Mouse (Mus musculus) midbrain, embryonic 14.5 days (tissue): ENCODE measurements at regions not wholly inside any gene's neighbourhood (a gene's known extent, or its start where the extent isn't known, plus 50 kb on each side); places are given as distances from the start of the nearest gene placed in this dataset.

Experiments
- ATAC-seq: fragments of 200-750 bp; cut with Nextera tagmentation; 2 replicates; pipeline ENCODE4 v1.8.0; 2017; ENCODE audit warnings: moderate number of reproducible peaks, moderate library complexity; ENCODE audit not compliant: low FRiP score, low TSS enrichment
- DNase-seq: peaks from one replicate; pipeline ENCODE4 v3.0.0-alpha.2; 2015
- H3K27ac ChIP-seq: fragments of 300-500 bp; sonication (generic); replicated peaks from 2 replicates; pipeline ENCODE4 v1.5.1; 2014; ENCODE audit warnings: mild to moderate bottlenecking, low read depth, low read length, moderate library complexity
- H3K27me3 ChIP-seq: fragments of 300-500 bp; sonication (generic); 2 replicates; pipeline ENCODE4 v1.6.1; 2014; ENCODE audit warnings: low read length, control low read depth, mixed read lengths; ENCODE audit not compliant: control insufficient read depth, insufficient read depth
- H3K36me3 ChIP-seq: fragments of 300-500 bp; sonication (generic); 2 replicates; pipeline ENCODE4 v1.6.1; 2014; ENCODE audit warnings: low read length, control low read depth; ENCODE audit not compliant: control insufficient read depth, insufficient read depth
- H3K4me1 ChIP-seq: fragments of 300-500 bp; sonication (generic); 2 replicates; pipeline ENCODE4 v1.6.1; 2014; ENCODE audit warnings: mild to moderate bottlenecking, antibody characterized with exemption, low read length, control low read depth; ENCODE audit not compliant: control insufficient read depth, insufficient read depth
- H3K4me2 ChIP-seq: fragments of 300-500 bp; sonication (generic); 2 replicates; pipeline ENCODE4 v1.6.1; 2014; ENCODE audit warnings: mild to moderate bottlenecking, low read length, moderate library complexity
- H3K4me3 ChIP-seq: fragments of 300-500 bp; sonication (generic); replicated peaks from 2 replicates; pipeline ENCODE4 v1.5.1; 2014; ENCODE audit warnings: low read depth, low read length
- H3K9ac ChIP-seq: fragments of 300-500 bp; sonication (generic); replicated peaks from 2 replicates; pipeline ENCODE4 v1.6.1; 2014; ENCODE audit warnings: mild to moderate bottlenecking, low read length, moderate library complexity
- H3K9me3 ChIP-seq: fragments of 300-500 bp; sonication (generic); 2 replicates; pipeline ENCODE4 v1.6.1; 2016; ENCODE audit warnings: low read length, control low read depth, mixed read lengths; ENCODE audit not compliant: control insufficient read depth
- WGBS: fragments of 180-500 bp; shearing (Covaris S2); extraction: QIAGEN DNeasy Blood & Tissue Kit; methylation state at CpG from one replicate; pipeline ENCODE4 v1.1.7; 2014; 5-methylcytosine and 5-hydroxymethylcytosine counted together

DNA sequence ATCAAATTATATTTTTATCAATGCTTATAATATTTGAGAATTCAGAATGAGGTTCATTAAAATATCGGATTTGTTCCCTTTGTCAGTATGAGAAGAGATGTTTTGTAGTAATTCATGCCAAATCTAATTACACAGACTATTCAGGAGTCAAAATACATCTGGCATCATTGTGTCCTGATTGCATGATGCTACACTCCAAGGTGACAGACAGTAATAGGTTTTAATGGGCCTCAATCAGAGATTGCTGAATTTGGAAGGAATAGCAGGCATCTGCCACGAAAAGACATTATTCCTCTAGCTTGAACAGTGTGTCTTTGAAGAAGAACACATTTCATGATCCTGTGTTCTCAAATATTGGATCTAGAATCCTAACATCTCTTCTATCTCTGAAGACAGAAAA is 1177.2 kb downstream of the Pcdh18 start:
- H3K27me3 ChIP-seq = no peaks in the 10 kb centered on the region
- H3K9me3 ChIP-seq = no peaks in the 10 kb centered on the region
- H3K4me2 ChIP-seq = no peak overlapping the region
- H3K4me1 ChIP-seq = no peaks in the 10 kb centered on the region
- no peaks in the 10 kb centered on the region for H3K36me3 ChIP-seq
- H3K27ac ChIP-seq = no peak overlapping the region
- H3K4me3 ChIP-seq = no peak overlapping the region
- H3K9ac ChIP-seq = no peak overlapping the region
- ATAC-seq = no peak
- WGBS = 64% methylated on average over 2 of the region's 2 CpGs
- DNase-seq = no peak

DNA sequence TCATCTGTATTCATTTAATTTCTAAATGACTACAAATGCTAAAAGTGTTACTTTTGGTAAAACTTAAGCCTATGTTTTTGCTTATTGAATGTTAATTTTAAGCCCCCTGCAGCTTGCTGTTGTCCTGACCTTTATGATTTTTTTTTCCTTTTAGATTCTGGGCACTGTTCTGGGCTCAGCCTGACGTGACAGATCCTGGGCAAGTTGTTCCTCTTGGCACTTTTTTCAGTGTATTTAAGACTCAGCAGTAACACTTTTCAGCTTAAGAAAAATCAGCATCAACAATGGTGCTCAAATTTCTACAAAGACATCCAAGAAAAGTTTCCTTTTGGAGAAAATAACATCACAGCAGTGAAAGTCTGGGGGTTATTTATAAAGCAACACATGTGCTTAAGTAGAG is 1177.9 kb downstream of the Pcdh18 start:
- no peak for DNase-seq
- H3K27ac ChIP-seq = no peak overlapping the region
- WGBS = 57% methylated on average over 1 of the region's 1 CpGs
- H3K9ac ChIP-seq = no peak overlapping the region
- H3K9me3 ChIP-seq = no peaks in the 10 kb centered on the region
- no peaks in the 10 kb centered on the region for H3K36me3 ChIP-seq
- no peak for ATAC-seq
- no peak overlapping the region for H3K4me2 ChIP-seq
- no peak overlapping the region for H3K4me3 ChIP-seq
- no peaks in the 10 kb centered on the region for H3K27me3 ChIP-seq
- H3K4me1 ChIP-seq = no peaks in the 10 kb centered on the region

DNA sequence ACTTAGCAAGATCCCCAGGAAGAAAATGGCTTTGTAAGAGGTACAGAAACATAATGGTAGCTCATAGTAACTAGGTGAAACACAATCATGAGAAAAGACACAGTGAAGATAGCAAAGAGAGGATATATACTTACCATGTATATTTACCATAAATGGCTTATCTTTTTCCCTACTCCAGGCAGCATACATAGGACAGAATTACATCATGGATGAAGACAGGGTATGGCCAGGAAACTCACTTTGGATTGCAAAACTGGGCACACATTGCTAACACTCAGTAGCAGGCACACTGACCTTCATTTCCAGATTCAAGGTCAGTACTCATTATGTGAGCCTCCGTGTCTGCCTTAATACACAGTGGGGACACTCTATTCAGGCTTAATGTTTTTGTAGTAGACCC is 1210.5 kb downstream of the Pcdh18 start:
- no peak overlapping the region for H3K9ac ChIP-seq
- no peak overlapping the region for H3K4me2 ChIP-seq
- H3K4me3 ChIP-seq = no peak overlapping the region
- no peak for DNase-seq
- no peaks in the 10 kb centered on the region for H3K27me3 ChIP-seq
- ATAC-seq = no peak
- H3K9me3 ChIP-seq = no peaks in the 10 kb centered on the region
- H3K36me3 ChIP-seq = no peaks in the 10 kb centered on the region
- H3K27ac ChIP-seq = no peak overlapping the region
- H3K4me1 ChIP-seq = no peaks in the 10 kb centered on the region
- WGBS = 84% methylated on average over 1 of the region's 1 CpGs

DNA sequence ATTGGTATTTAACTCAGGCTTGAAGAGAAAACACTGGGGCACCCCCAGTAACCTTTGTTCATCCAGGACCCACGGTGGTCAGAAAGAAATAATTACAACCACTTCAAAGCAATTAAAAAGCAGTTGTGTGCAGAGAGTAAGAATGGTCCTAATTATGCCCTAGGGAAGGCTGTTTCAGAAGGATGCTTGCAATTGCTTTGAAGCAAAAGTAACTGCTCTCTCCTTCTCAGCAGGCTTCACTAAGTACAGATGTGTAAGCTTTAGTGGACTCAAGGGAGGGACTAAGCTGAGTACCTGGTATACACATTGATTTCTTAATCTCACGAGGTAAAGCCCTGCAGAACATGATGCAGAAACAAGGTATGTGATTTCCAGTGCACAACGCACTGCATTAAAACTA is 1242.1 kb downstream of the Pcdh18 start:
- ATAC-seq (no peak; the same call in 1 of the 2 replicates), DNase-seq (peak; percentile 14)
- Histone ChIP-seq H3K4me2 (no peak overlapping the region), H3K4me3 (no peak overlapping the region), H3K4me1 (no peaks in the 10 kb centered on the region), H3K27ac (no peak overlapping the region), H3K27me3 (no peaks in the 10 kb centered on the region), H3K36me3 (no peaks in the 10 kb centered on the region), H3K9me3 (no peaks in the 10 kb centered on the region), H3K9ac (no peak overlapping the region)
- 30% methylated on average over 3 of the region's 3 CpGs for WGBS

DNA sequence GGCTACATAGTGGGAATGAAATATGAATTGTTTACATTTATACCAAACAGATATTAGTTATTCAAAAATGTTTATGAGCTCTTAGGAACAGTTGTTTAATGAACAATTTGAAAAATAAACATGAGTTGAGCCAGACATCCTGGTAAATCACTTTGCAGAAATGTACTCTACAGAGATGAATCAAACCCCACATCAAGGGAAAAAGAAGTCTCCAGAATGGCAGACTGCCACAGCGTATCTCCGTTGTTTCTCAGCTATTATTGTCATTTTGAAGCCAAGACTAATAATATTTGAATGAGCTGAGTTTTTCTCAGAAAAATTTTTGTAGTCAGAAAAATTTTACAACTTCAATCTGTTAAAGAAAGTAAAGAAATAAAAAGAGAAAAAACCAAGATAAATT is 1253.1 kb downstream of the Pcdh18 start:
- Histone ChIP-seq H3K27me3 (no peaks in the 10 kb centered on the region), H3K4me1 (no peaks in the 10 kb centered on the region), H3K4me2 (no peak overlapping the region), H3K27ac (no peak overlapping the region), H3K9me3 (no peaks in the 10 kb centered on the region), H3K4me3 (no peak overlapping the region), H3K9ac (no peak overlapping the region), H3K36me3 (no peaks in the 10 kb centered on the region)
- DNase-seq = no peak
- WGBS = 94% methylated on average over 2 of the region's 2 CpGs
- ATAC-seq = no peak

DNA sequence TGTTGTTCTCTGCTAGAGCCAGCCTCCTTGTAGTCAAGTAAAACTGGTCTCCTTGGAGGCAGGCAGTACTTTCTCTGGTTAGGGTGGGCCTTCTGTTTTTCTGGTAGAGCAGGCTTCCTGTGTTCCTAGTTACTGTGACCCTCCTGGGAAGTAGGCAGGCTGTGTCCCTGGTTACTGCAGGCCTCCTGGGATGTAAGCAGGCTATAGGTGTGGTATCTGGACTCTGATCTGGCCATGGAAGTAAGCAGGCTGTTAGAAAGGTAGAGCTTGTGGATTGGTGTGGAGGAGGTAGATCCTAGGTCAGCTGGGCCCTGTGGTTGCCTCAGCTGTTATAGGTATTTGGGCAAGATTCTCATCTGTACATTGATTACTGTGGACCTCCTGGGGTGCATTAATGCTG is 1292.4 kb downstream of the Pcdh18 start:
- no peak overlapping the region for H3K4me3 ChIP-seq
- no peak overlapping the region for H3K4me2 ChIP-seq
- H3K27ac ChIP-seq = no peak overlapping the region
- H3K9me3 ChIP-seq = no peaks in the 10 kb centered on the region
- H3K27me3 ChIP-seq = no peaks in the 10 kb centered on the region
- ATAC-seq (no peak), DNase-seq (no peak)
- no peak overlapping the region for H3K9ac ChIP-seq
- no peaks in the 10 kb centered on the region for H3K36me3 ChIP-seq
- no peaks in the 10 kb centered on the region for H3K4me1 ChIP-seq

DNA sequence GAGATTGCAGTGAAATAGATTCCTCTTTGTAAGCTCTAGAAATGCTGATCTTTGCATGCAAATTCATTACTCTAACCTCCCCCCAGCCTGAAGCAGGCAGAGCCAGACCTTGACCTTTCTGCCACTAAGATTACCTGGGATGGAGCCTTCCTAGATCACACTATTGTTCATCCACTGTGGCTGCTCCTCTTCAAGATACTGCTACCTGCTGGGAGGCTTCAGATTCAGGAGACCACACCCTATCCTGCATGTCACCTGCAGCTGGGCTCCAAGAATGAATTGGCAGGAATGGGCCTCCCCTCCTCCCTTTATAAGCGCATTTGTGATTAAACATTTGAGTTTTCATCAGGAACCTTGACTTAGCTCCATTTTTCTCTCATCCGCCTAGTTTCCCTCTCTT is 1315.2 kb downstream of the Pcdh18 start:
- H3K27ac ChIP-seq = no peak overlapping the region
- no peaks in the 10 kb centered on the region for H3K4me1 ChIP-seq
- no peaks in the 10 kb centered on the region for H3K27me3 ChIP-seq
- no peak overlapping the region for H3K4me3 ChIP-seq
- no peaks in the 10 kb centered on the region for H3K36me3 ChIP-seq
- ATAC-seq (no peak), DNase-seq (no peak)
- H3K9ac ChIP-seq = no peak overlapping the region
- 91% methylated on average over 2 of the region's 2 CpGs for WGBS
- H3K4me2 ChIP-seq = no peak overlapping the region
- no peaks in the 10 kb centered on the region for H3K9me3 ChIP-seq

DNA sequence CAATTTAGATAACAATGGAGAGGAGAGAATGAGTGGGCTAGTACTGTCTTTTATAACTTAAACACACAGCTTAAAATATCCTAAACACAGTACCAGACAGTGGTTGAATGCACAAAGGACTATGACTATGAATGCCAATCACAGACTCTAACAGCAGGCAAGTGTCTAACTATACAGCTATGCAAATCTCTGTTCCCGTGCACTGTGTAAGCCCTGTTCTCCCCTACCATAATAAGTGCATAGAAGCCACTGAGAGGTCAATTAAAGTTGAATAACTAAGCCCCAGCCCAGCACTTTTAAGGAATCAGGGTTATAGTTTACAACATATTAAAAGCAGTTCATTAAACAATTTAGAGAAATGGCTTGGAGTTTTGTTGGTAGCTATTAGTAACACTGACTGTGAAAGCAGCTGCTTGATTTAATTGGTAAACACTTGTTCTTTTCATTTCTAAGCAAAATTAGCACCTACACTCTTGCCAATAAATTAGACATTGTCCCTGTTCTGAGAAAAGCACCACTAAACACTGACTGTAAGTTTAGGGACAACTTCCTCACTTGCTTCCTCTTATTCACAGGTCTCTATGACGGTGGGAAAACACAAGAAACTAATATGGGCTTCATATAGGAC is 1327.6 kb downstream of the Pcdh18 start:
- Histone ChIP-seq H3K36me3 (no peaks in the 10 kb centered on the region), H3K4me1 (no peaks in the 10 kb centered on the region), H3K9ac (no peak overlapping the region), H3K4me2 (no peak overlapping the region), H3K4me3 (no peak overlapping the region), H3K27me3 (no peaks in the 10 kb centered on the region), H3K27ac (no peak overlapping the region), H3K9me3 (no peaks in the 10 kb centered on the region)
- WGBS = 52% methylated on average over 2 of the region's 2 CpGs
- no peak for ATAC-seq
- no peak for DNase-seq

DNA sequence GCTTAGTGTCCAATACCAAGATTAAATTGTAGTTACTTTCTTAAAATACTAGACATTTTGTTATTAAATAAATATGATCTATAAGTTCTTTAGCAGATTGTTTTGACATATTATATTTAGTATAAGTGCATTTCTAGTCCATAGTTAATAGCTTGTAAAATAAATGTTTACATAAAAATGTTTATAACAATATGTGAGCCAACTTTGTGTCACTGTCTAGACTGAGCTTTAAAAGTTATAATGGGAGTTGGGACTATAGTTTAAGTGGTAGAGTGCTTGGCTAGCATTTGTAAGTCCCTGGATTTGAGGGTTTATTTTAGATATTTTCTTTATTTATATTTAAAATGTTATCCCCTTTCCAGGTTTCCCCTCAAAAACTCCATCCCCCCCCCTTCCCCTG is 1367.3 kb downstream of the Pcdh18 start:
- Histone ChIP-seq H3K36me3 (no peaks in the 10 kb centered on the region), H3K4me2 (no peak overlapping the region), H3K27me3 (no peaks in the 10 kb centered on the region), H3K4me3 (no peak overlapping the region), H3K9me3 (no peaks in the 10 kb centered on the region), H3K27ac (no peak overlapping the region), H3K4me1 (no peaks in the 10 kb centered on the region), H3K9ac (no peak overlapping the region)
- ATAC-seq (no peak), DNase-seq (no peak)
